Mouse (Mus musculus) heart, adult 2 months (tissue): Measurements from ENCODE around the gene Tubg2.

Experiments
- CTCF ChIP-seq: fragments of 200-600 bp; IDR thresholded peaks from 2 replicates; pipeline ENCODE4 v1.8.1; 2022; ENCODE audit warnings: antibody characterized with exemption, mild to moderate bottlenecking, moderate library complexity
- POLR2A ChIP-seq: fragments of 200-500 bp; IDR thresholded peaks from 2 replicates; pipeline ENCODE4 v1.6.1; 2011; ENCODE audit warnings: mild to moderate bottlenecking, low read depth, low read length, control low read depth; ENCODE audit not compliant: insufficient read depth

GRCm38 (mm10) chr11:101175636-101176116 is 20.0 kb downstream of the Tubg2 start:
- TF ChIP-seq POLR2A (no peak), CTCF (no peak)
